Mouse (Mus musculus) regulatory T cell (primary cell): Measurements from ENCODE around the gene Ubp1.

Source experiments
- in situ Hi-C: fragments of 300-600 bp; cut with MboI, MseI; formaldehyde crosslinking; loops from one replicate; pipeline ENCODE4 v1.15.1; 2025; ENCODE audit warnings: high pct_unique_total_duplicates

Gene Ubp1

GRCm38 (mm10) chr9:113969399-113969798 is 38.7 kb downstream of the Ubp1 start:
- in situ Hi-C loops: no loop called here

- in situ Hi-C loops: no loop called here
These were observed 39.3 kb downstream of the Ubp1 start for GRCm38 (mm10) chr9:113970041-113970440.

GRCm38 (mm10) chr9:113971615-113972014 is 40.9 kb downstream of the Ubp1 start:
- in situ Hi-C loops: no loop called here

- in situ Hi-C loops: no loop called here
These were observed 43.1 kb downstream of the Ubp1 start for GRCm38 (mm10) chr9:113973857-113974256.

GRCm38 (mm10) chr9:113974945-113975344 is 44.2 kb downstream of the Ubp1 start:
- in situ Hi-C loops: no loop called here

GRCm38 (mm10) chr9:113975442-113975841 is 44.7 kb downstream of the Ubp1 start:
- in situ Hi-C loops: no loop called here

- in situ Hi-C loops: no loop called here
These were observed 45.5 kb downstream of the Ubp1 start for GRCm38 (mm10) chr9:113976264-113976663.

GRCm38 (mm10) chr9:113977225-113977840 is 46.6 kb downstream of the Ubp1 start:
- in situ Hi-C loops: no loop called here

- in situ Hi-C loops: no loop called here
These were observed 47.9 kb downstream of the Ubp1 start for GRCm38 (mm10) chr9:113978656-113979055.

GRCm38 (mm10) chr9:113979356-113979755 is 48.6 kb downstream of the Ubp1 start:
- in situ Hi-C loops: no loop called here

- in situ Hi-C loops: no loop called here
These were observed 50.6 kb downstream of the Ubp1 start for GRCm38 (mm10) chr9:113981099-113981880.

GRCm38 (mm10) chr9:113982451-113982850 is 51.7 kb downstream of the Ubp1 start:
- in situ Hi-C loops: no loop called here

GRCm38 (mm10) chr9:113982883-113983670 is 52.3 kb downstream of the Ubp1 start:
- in situ Hi-C loops: no loop called here

- in situ Hi-C loops: no loop called here
These were observed 54.3 kb downstream of the Ubp1 start for GRCm38 (mm10) chr9:113984946-113985620.

- in situ Hi-C loops: loop anchor here (10.0 kb wide), 1 partner anchor 124 kb away; no protein-coding TSS in a partner anchor
These were observed 60.0 kb downstream of the Ubp1 start for GRCm38 (mm10) chr9:113990547-113991248.

GRCm38 (mm10) chr9:113992810-113993209 is 62.1 kb downstream of the Ubp1 start:
- in situ Hi-C loops: loop anchor here (10.0 kb wide), 1 partner anchor 122 kb away; no protein-coding TSS in a partner anchor

GRCm38 (mm10) chr9:113998311-113998710 is 67.6 kb downstream of the Ubp1 start:
- in situ Hi-C loops: loop anchor here (10.0 kb wide), 1 partner anchor 116 kb away; no protein-coding TSS in a partner anchor

- in situ Hi-C loops: no loop called here
These were observed 76.1 kb downstream of the Ubp1 start for GRCm38 (mm10) chr9:114006801-114007200.

GRCm38 (mm10) chr9:114007850-114008350 is 77.2 kb downstream of the Ubp1 start:
- in situ Hi-C loops: no loop called here

- in situ Hi-C loops: no loop called here
These were observed 78.8 kb downstream of the Ubp1 start for GRCm38 (mm10) chr9:114009526-114009925.

GRCm38 (mm10) chr9:114011203-114011602 is 80.5 kb downstream of the Ubp1 start:
- in situ Hi-C loops: no loop called here
